Mouse (Mus musculus) adrenal gland, adult (tissue): ENCODE measurements around the gene Alad.

ENCODE experiments used
- DNase-seq, 2 experiments: peaks; one replicate each; pipeline ENCODE4 v3.0.0; 2022 to 2023; ENCODE audit warnings: low spot score in 1 of 2; ENCODE audit not compliant: inconsistent age in 2 of 2

Gene Alad

GRCm38 (mm10) chr4:62518416-62519121, 1.1 kb downstream of the Alad start:
- peak; percentile 70 to 87 for DNase-seq

GRCm38 (mm10) chr4:62517538-62518415, 1.9 kb downstream of the Alad start:
- peak in 1 of 2 experiments; percentile 73 for DNase-seq

DNA sequence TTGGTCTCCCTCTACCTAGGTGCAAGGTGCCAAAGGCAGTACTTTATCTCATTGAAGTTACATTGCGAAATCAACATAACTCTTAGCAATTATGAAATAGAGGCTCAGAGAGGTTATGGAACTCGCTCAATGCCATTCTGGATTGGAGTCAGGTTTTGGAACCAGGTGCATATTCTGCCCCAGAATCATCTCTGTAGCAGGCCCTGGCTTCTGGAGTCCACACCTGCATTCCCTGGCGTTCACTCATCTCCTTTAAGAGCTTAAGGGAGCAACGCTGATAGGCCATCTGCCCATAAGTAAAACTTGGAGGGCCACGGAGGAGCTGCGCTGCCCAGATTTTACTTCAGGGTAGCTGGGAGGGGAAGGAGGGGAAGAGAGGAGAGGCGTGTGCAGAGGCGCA, 2.7 kb downstream of the Alad start:
- no peak for DNase-seq

DNA sequence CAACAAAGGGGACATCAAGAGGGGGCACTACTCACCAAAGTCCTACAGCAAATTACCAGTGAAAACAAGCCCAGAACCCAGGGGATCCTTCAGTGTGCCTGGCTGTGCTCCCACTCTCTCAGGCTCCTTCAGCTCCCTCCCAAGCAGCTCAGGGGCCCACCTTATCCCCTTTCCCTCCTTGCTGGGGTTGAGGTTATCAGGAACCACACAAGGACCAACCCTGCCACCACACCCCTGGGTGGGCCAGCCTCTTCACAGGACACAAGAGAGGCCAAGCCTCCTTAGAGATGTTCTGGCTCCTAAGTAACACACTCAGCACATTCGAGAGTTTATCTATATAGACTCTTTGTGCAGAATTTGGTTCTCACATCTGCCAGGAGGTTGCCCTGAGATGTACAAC, 3.1 kb downstream of the Alad start:
- peak in 1 of 2 experiments; percentile 68 for DNase-seq

DNA sequence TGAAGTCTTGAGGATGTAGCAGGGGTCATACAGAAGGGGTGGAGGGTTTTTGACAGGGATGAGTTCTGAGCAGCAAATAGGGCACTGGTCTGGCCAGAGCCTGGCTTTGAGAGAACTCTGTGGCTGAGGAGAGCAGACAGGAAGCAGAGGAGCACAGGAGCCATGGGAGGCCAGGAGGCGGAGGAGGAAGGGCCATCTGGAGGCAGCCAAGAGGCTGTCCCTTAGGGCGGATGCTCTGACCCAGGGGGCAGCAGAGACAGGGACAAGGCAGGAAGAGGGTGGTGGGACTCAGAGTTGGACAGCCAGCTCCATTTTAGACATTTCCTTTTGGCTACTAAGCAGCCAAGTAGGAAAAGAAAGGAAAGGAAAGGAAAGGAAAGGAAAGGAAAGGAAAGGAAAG, 3.6 kb downstream of the Alad start:
- DNase-seq: peak; percentile 77 to 82

- peak; percentile 73 to 76 for DNase-seq
Measured at GRCm38 (mm10) chr4:62515490-62515889, 4.2 kb downstream of the Alad start.

- DNase-seq: peak in 1 of 2 experiments; percentile 54
Measured at GRCm38 (mm10) chr4:62514995-62515394, 4.7 kb downstream of the Alad start.

- DNase-seq: peak in 1 of 2 experiments; percentile 32
Measured at GRCm38 (mm10) chr4:62513998-62514506, 5.7 kb downstream of the Alad start.

DNA sequence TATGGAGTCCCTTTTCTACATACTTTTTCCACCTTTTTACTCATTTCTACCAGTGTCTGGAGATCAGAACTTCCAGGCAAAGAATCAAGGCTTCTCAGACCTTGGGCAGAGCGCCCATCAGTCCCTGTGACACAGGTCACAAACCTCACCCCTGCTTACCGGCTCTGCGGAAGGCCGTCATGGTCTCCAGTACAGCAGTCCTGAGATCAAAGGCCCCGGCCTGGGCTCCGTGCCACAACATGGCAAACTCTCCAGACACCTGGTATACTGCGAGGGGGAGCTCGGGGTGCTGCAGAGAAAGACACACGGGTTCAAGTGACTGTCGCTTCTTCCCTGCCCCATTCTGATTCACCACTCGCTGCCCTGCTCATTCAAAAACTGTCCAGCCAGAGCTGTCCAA, 9.8 kb downstream of the Alad start:
- DNase-seq: peak; percentile 97

GRCm38 (mm10) chr4:62508839-62509238, 10.9 kb downstream of the Alad start:
- peak in 1 of 2 experiments; percentile 25 for DNase-seq

DNA sequence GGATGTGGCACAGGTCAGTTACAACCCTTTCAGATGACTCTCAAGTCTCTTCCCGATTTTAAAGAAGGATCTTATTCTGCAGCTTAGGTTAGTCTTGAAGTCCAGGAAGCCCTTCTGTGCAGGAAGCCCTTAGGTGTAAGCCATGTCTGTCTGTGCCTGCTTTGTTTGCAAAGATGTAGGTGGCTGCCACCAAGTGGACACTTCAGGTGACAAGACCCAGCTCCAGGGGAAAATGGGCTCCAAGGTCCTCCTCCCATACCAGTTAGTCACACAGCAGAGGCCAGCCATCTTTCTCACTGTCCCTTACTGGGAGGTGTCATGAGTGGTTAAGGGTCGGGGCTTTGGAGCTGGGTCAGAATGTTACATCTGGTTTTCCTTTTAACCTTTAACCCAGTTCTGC, 12.9 kb downstream of the Alad start:
- DNase-seq: peak; percentile 65 to 79

DNA sequence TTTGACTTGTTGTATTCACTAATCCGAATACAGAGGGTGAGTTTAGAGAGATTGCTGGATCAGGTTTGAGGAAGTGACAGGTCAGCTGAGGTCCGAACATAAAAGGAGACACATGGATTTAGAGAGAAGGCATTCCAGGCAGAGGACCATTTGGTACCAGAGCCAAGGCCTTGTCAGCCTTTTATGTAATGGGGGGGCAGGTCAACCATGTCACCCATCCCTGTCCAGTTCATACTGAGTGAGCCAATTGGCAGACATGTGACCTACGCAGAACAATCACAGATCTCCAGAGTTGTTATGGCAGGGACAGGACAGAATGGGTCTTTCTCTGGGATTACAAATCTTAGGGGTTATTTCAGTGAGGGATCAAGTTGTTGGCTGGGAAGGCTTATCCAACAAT, 13.7 kb downstream of the Alad start:
- DNase-seq: peak in 1 of 2 experiments; percentile 64

- no peak for DNase-seq
Measured at GRCm38 (mm10) chr4:62503374-62503970, 16.2 kb downstream of the Alad start, which contains the start of gene Hdhd3. Gene Hdhd3 (minus strand): TSS chr4:62503467.

GRCm38 (mm10) chr4:62502969-62503368, 16.7 kb downstream of the Alad start:
- peak in 1 of 2 experiments; percentile 45 for DNase-seq

DNA sequence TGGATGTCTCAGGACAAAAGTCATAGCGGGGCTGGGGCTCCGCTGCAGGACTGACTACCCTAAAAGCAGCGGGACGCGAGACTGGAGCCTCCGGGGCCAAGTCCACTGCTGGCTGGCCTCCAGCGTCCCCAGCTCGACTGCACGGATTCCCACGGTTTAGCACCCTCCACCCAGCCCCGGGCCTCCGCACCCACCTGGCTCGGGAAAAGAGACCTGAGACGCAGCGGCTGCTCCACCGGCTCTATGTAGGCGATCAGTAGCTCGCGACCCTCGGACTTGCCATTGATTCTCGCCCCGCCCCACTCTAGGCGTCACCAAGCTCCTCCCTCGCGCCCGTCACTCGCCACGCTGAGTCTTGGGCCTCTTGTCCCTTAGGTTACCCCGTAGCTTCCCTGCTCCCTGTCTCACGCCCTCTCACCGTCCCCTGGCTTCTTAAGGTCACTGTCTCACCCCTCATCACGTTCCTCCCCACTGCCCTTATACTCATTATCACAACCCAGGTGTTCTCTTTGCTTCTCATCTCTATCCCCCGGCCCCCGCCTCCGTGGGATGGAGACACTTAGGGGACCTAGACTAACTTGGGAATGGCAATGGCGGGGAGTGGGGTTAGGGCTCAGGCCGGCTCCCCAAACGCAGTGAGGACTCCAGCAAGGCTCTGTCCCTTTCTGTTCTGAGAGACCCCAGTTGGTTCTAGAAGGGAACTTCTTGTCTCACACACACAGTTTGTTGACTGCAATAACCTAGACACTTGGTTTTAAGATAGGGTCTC, 17.6 kb downstream of the Alad start:
- peak; percentile 94 to 98 for DNase-seq

GRCm38 (mm10) chr4:62501534-62501933, 18.2 kb downstream of the Alad start:
- no peak for DNase-seq

DNA sequence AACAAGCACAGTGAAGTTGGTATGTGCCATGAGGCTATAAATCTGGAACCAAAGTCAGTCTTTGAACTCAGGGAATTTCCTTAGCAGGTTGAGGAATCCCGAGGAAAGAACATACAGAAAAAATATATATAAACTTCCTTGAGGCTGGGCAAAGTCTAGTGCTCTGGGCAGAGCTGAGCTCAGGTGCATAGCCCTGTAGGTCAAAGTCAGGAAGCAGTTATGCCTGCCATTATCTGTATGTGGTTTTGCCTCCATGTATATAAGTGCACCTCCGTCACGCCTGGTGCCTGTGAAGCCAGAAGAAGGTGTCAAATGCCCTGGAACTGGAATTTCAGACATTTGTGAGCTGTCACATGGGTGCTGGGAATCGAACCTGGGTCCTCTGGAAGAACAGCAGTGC, 18.9 kb downstream of the Alad start:
- peak in 1 of 2 experiments; percentile 22 for DNase-seq

- DNase-seq: peak; percentile 80 to 91
Measured at GRCm38 (mm10) chr4:62496815-62497214, 22.9 kb downstream of the Alad start.

DNA sequence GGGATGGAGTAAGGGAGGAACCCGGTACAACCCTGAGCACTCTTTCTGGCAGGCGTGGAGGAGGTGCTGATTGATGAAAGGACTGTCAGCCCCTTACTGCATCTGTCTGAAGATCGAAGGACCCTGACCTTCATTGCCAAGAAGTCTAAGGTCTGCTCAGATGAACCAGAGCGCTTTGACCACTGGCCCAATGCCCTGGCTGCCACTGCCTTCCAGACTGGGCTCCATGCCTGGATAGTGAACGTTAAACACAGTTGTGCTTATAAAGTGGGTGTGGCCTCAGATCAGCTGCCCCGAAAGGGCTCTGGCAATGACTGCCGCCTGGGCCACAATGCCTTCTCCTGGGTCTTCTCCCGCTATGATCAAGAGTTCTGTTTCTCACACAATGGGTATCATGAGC, 23.8 kb downstream of the Alad start:
- peak in 1 of 2 experiments; percentile 71 for DNase-seq

DNA sequence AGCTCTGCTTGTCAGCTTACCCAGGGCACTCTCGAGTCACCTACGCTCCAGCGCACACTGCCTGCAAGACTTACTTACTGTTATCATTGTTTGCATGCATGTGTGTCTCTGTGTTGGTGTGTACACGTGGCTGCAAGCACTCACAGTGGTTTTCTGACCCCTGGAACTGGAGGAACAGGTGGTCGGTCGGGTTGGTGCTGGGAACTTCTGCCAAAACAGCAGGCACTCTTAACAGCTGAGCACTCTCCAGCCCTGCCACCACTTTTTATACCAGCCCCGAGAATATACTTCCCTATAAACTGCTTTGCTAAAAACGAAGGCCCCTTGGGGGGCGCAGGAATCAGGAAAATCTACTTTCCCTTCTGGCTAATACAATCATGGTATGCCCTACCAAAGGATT, 25.5 kb downstream of the Alad start:
- DNase-seq: no peak

- DNase-seq: no peak
Measured at GRCm38 (mm10) chr4:62492682-62493081, 27.0 kb downstream of the Alad start.
